Mouse (Mus musculus): ENCODE results near the gene Tulp4. TPM values are rescaled to one million over a fixed set of nuclear protein-coding genes. Genes with fewer than 3 reads are reported as not detected.
"Not testable (repeated sequence)": the region's sequence is repeated elsewhere in the genome, so short reads cannot be mapped to it uniquely, and the experiment has no call there.

Tulp4 gene
- total RNA-seq, 2 experiments from 2014 or later, result 84.4 to 86.5 TPM

DNA sequence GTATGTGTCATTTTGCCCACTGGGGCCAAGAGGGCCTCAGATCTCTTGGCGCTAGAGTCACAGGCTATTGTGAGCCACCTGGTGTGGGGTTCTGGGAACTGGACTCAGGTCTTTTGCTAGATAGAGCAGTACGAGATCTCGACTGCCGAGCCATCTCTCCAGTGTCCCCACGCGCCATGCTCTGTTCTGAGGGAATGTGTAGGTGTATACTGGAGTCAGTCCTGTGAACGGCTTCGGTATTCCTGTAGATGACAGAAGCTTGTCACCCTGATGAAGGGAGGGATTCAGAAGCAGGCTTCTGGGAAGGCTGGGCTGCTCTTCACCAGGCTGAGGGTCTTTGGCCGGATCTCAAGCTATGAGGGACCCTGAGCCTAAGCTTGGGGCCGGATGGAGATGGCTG, 173.5 kb downstream of the Tulp4 start:
- not testable (repeated sequence) for DNase-seq

DNA sequence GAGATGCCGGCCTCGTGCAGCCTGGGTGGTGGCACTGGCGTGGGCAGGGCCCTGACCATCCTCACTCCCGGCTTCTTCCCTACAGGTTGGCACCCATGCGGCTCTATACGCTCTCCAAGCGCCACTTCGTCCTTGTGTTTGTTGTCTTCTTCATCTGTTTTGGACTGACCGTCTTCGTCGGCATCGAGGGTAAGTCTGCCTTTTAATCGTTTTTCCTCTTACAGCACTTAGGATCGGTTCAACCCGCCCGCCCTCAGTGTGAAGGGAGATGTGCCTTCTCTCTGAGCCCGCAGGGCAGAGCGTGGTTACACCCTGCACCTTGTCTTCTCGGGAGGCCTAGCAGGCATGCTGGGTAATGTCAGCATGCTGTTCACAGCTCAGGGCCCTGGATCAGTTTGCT, 174.3 kb downstream of the Tulp4 start:
- not testable (repeated sequence) for DNase-seq

DNA sequence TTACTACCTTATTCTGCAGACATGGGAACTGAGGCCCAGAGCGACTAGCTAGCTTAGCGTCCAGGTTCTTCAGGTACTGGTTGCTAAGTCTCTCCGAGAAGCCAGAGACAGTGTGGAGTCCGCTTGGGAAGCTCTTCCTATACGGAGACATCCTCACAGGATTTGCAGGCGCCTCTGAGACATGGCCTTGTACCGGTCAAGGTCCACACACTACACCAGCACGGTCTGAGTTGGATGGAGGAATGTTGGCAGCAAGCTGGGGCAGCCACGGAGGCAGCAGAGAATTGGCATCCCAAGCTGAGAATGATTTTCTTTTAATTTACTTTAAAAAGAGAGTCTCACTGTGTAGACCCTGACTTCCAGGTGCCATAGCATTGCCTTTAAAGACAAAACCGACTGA, 176.9 kb downstream of the Tulp4 start:
- not testable (repeated sequence) for DNase-seq

DNA sequence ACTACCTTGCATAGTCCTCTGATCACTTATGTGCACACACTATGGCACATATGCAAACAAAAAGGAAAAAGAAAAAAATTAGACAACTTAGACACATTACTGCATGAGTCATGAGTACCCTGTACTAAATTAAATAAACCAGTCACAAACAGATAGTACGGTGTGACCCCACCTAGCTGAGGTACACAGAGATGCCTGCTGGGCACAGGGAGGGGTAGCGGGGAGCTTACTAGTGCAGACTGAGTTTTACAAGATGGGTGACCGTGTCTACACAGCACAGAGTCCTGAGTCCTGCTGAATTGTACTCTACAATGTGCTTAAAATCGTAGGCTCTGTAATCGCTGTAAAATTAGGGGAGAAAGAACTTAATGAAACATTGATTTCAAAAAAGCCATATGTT, 179.9 kb downstream of the Tulp4 start:
- DNase-seq, result not testable (repeated sequence)

DNA sequence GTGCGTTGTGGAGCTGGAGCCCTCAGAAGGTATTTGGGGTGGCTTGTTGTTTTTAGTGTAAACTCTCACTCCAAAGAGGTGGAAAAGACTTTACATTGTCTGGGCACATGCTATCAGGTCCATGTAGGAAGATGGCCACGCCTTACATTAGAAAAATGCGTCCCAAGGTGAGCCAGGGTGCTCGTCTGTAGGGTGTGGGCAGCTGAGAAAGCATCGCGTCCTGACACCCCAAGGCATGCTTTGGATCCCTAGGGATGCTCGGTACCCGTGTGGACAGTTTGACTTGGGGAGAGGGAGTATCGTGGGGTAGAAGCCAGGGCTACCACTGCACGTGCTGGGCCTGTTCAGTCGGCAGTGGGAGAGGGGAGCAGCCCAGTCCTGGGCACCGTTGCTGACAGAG, 182.8 kb downstream of the Tulp4 start:
- not testable (repeated sequence) for DNase-seq

DNA sequence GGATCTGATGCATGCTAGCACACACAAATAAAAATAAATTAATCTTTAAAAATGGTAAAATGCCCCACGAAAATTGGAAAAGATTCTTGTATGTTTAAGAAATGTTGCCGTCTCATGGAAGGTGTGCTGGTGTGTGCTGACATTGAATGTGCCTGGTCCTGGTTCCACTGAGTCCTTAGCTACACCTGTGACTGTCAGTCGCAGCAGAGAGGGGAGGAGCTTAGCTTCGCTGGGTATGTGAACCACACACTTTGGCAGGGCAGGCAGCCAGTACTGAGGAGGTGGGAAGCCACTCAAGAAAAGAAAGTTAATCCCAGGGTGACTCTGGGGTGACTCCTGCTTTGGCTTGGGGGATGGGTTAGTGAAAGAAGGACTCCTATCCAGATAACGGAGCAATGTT, 187.6 kb downstream of the Tulp4 start:
- DNase-seq, result not testable (repeated sequence)

DNA sequence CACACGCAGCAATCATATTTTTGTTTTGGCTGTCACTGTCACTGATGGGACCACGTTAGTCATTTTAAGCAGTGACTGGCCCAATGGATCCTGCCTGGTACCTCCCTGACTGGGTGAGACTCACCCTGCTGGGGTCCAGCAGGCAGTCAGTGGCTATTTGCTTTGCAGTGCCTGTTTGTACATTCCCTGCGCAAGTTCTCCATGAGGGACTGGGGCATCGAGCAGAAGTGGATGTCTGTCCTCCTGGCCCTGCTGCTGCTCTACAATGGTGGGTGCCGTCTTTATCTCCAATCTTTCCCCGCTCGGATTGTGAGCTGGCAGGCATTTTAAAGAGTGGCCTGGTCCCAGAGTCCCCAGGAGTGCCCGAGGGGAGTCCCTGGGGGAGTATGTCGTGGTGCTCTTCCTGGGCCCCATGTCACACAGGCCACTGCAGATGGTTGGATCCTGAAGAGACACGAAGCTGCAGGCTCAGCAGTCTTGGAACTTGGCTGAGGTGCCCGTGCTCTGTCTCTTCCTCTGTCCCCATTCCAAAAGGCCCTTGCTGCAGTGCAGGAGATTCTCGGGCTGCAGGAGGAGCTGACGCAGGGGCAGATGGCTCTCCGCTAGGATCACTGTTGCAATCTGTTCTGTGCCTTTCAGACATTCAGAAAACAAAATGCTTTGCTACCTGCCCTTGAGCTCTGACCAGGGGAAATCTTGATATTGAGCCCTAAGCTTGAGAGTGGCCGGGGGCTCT, 191.0 kb downstream of the Tulp4 start:
- not testable (repeated sequence) for DNase-seq

DNA sequence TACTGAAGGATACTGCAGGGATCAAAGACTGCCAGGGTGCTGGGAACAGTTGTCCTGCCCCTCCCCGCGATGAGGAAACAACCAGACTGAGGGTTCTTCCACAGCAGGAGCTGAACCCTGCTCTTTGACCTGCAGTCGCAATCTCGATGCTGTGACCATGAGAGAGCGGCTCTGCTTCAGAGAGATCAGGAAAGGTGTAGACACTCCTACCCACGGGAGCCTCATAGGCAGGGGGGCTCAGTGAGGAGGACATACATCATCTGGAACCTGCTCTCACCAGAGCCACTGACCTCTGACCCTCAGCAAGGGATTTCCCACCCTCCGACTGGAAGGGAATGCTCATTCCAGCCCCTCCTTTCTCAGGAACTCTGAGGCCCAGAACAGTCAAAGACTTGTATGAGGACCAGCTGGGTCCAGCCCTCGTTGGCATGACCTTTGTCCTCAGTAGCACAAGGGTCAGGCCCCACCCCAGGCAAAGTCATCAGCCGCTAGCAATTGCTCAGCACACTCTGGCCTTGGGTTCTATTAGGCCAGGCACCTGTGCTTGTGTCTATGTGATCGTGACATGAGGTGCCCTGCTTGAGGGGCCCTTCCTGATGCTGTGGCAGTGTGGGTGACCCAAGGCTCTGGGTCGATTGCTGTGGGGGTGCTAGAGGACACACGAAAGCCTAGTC, 194.1 kb downstream of the Tulp4 start:
- not testable (repeated sequence) for DNase-seq

Small RNAs within 50 kb of the gene (microRNA-seq; reads per million reads assigned to microRNA genes)
- gene Gm22774, result not detected

Other genes starting within 250 kb of the Tulp4 start
- 10 to 100 TPM; 10.2 to 20.7 TPM for gene Synj2, start 165.2 kb upstream of the Tulp4 start, total RNA-seq (2021)
- gene Serac1, start 26.7 kb upstream of the Tulp4 start, total RNA-seq (2021), result 1 to 10 TPM; 6.6 to 7.7 TPM
- gene Gtf2h5, start 26.7 kb upstream of the Tulp4 start, total RNA-seq (2021), result 10 to 100 TPM; 86.7 to 90.8 TPM
- 10 to 100 TPM; 12.0 to 17.3 TPM for gene Tmem181a, start 150.4 kb downstream of the Tulp4 start, total RNA-seq (2021)
- 1 to 10 TPM; 2.7 to 3.5 TPM for gene Dynlt1a, start 211.1 kb downstream of the Tulp4 start, total RNA-seq (2021)